Mouse (Mus musculus): ENCODE measurements around the gene Micall1.
A peak's percentile ranks its signal among the peaks of the same experiment; 100 is the strongest.

DNA sequence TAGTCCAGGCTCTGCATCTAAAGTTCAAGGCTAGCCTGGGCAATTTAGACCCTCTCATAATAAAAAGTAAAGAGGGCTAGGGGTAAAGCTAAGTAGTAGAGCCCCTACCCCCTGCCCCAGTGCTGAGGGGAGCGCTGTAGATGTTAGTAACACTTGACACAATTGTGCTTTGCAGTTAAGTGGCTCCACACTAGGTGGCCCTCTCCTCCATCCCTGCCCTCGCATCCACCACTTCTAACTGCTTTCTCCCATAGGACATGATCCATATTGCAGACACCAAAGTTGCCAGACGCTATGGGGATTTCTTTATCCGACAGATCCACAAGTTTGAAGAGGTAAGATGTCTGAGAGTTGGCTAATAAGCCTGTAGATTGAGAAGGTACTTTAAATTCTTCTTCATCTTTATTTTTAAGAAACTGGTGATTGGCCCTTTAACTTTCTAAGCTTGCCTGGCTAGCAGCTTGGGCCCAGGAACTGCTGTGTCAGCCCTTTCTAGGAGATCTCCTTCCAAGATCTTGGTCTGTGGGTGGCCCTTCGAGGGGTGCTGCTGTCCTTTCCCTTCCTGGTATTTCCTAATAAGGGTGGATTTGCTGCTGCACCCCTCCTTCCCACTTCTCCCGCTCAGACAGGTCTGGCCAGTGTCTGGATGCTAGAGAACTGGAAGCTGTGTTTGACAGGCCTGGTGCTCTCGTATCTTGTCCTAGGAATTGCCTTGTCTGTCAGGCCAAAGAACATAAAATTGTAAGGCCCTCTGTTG is 15.4 kb upstream of the Micall1 start:
- no peak for TF ChIP-seq POLR2A (IDR thresholded peaks at IDR 0.05; ENCODE audit: control insufficient read depth, low read depth, low read length)
- peak; percentile 62; the same call in 1 of the 2 replicates for TF ChIP-seq CTCF (IDR thresholded peaks at IDR 0.05; ENCODE audit: control insufficient read depth, insufficient read depth, insufficient replicate concordance, low read depth, low read length)

Data from testis, adult 2 months (tissue).